Mouse (Mus musculus): ENCODE measurements around the gene Prkacb. TPM values are rescaled to one million over a fixed set of nuclear protein-coding genes. Genes with fewer than 3 reads are reported as not detected.
A peak's percentile ranks its signal among the peaks of the same experiment; 100 is the strongest.

The Prkacb gene
- 235 and 238 TPM in 2 replicates for total RNA-seq (2014; rRNA removed)
- 167 and 180 TPM in 2 replicates for polyA plus RNA-seq (2015; fragmentation: Nextera tagmentation; extraction: Ambion mirVana)

DNA sequence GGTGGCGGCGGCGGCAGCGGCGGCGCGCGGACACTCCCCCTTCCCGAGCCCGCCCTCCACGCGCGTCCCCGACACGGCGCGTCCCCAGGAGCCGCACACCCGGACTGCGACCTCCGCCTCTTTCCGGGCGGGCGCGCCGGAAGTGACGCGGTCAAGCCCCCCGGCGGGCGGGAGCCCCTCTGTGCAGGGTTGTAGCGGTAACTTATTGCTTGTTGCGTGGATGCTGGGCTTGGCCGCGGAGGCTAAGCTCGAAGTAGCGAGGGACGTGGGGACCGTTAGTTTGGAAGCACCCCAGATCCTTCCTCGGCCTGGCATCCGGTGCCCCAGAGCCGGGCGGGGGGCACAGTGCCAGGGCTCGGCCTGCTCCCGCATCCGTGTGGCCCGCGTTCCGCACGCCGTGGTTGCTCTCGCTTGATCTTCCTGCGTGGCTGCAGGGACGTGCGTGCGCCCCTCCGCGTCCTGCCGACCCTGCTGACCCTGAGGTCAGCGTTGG lies at the start of gene Prkacb:
Gene Prkacb, minus strand, starts transcription at position 90 of the 493 bp plus-strand sequence.
- Histone ChIP-seq H3K9me3 (ENCODE audit: low read length) (no peaks in the 10 kb centered on the region), H3K4me2 (ENCODE audit: low read depth, low read length) (peak within 1 kb of the TSS; percentile 87), H3K27me3 (ENCODE audit: insufficient read depth, low read length) (no peaks in the 10 kb centered on the region), H3K4me3 (ENCODE audit: low read length) (peak within 1 kb of the TSS; percentile 99), H3K4me1 (ENCODE audit: insufficient read depth, low read length) (no peaks in the 10 kb centered on the region), H3K36me3 (ENCODE audit: insufficient read depth, low read length) (no peaks in the 10 kb centered on the region), H3K27ac (peak within 1 kb of the TSS; percentile 98), H3K9ac (replicated peaks; ENCODE audit: low read length) (peak within 1 kb of the TSS; percentile 94)
- TF ChIP-seq CTCF (IDR thresholded peaks at IDR 0.05; ENCODE audit: low read depth): no peak
- ATAC-seq: peak; percentile 98
- DNase-seq (ENCODE audit: low spot score): peak; percentile 96
- WGBS: 0% methylated on average over 41 of the region's 60 CpGs

DNA sequence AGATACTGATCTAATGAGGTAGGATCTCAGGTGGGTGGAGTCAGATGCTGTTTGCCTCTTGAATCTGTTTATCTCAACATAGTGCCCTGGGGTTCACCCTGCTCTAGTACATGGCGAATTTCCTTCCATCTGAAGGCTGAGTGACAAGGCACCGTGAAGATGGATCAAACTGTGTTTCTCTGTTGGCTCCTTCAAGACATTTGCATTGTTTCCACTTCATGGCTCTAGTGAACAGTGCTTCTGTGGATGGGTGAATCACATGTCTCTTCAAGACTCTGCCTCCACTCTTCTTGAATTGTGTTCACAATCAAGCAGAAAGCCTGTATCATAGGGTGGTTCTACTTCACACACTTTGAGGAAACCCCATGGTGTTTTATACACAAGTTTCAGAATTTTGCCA lies 47.5 kb upstream of the Prkacb start:
- H3K4me1 ChIP-seq (ENCODE audit: insufficient read depth, low read length): no peaks in the 10 kb centered on the region
- H3K9ac ChIP-seq (replicated peaks; ENCODE audit: low read length): no peak overlapping the region
- no peak overlapping the region for H3K4me2 ChIP-seq (ENCODE audit: low read depth, low read length)
- no peak for TF ChIP-seq CTCF (IDR thresholded peaks at IDR 0.05; ENCODE audit: low read depth)
- DNase-seq (ENCODE audit: low spot score): no peak
- WGBS: 71% methylated on average over 2 of the region's 2 CpGs
- H3K27me3 ChIP-seq (ENCODE audit: insufficient read depth, low read length): no peaks in the 10 kb centered on the region
- H3K36me3 ChIP-seq (ENCODE audit: insufficient read depth, low read length): no peaks in the 10 kb centered on the region
- H3K4me3 ChIP-seq (ENCODE audit: low read length): no peak overlapping the region
- ATAC-seq: no peak
- no peaks in the 10 kb centered on the region for H3K9me3 ChIP-seq (ENCODE audit: low read length)
- H3K27ac ChIP-seq: no peak overlapping the region

DNA sequence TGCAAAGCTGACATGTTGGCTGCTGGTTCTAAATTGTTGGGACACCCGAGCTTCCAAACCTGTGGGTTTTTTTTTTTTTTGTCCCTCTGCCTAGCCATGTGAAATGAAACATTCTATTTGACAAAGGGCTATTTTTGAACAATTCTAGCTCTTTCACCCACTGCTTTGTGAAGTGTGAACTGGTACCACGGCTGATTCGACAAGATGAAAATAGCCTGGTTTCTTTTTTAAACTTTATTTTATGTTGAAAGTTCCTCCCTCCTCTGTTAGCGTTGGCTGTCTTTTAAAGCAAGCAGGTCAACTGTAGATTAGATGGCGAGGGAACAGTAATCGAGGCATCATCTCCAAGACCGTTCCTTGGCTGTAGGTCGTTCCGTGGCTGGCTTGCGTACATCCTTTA lies 44.6 kb upstream of the Prkacb start:
- Histone ChIP-seq H3K4me2 (ENCODE audit: low read depth, low read length) (no peak overlapping the region), H3K9me3 (ENCODE audit: low read length) (no peaks in the 10 kb centered on the region), H3K9ac (replicated peaks; ENCODE audit: low read length) (no peak overlapping the region), H3K36me3 (ENCODE audit: insufficient read depth, low read length) (no peaks in the 10 kb centered on the region), H3K27ac (no peak overlapping the region), H3K4me3 (ENCODE audit: low read length) (no peak overlapping the region), H3K4me1 (ENCODE audit: insufficient read depth, low read length) (no peaks in the 10 kb centered on the region; the same call in 1 of the 2 replicates), H3K27me3 (ENCODE audit: insufficient read depth, low read length) (no peaks in the 10 kb centered on the region)
- no peak for DNase-seq (ENCODE audit: low spot score)
- no peak for TF ChIP-seq CTCF (IDR thresholded peaks at IDR 0.05; ENCODE audit: low read depth)
- no peak for ATAC-seq
- WGBS: 80% methylated on average over 10 of the region's 10 CpGs

DNA sequence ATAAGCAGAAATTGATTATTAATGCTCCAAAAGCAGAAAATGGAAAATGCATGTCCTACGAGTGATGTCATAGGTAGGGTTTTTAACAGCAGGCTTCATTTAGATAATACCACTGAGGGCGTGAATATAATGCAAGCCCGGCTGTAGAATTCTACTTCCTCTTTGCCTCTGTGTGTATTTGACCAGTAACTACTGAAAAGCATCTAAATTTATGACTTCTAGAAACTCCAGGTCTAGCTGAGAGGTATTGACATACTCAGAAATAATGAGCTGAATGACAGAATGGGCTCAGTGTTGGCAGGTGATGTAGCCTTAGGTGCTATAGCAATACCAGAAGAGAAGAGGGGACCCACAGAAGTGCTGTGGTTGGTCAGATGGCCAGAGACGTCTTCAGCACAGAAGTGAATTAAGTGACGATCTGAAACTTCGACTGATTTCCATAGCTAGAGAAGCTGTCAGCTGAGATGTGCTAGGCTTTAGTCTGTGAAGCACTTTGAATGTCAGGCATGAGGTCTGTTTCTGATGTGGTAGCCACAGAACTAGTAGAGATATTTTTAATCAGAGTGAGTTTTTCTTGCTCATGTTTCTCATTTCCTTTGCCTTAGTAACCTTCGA lies 41.8 kb upstream of the Prkacb start:
- Histone ChIP-seq H3K27me3 (ENCODE audit: insufficient read depth, low read length) (no peaks in the 10 kb centered on the region), H3K9ac (replicated peaks; ENCODE audit: low read length) (0 out of 2 replicates have a peak overlapping the region, but pooled peaks have one; percentile 13), H3K27ac (no peak overlapping the region), H3K36me3 (ENCODE audit: insufficient read depth, low read length) (no peaks in the 10 kb centered on the region), H3K4me3 (ENCODE audit: low read length) (no peak overlapping the region), H3K9me3 (ENCODE audit: low read length) (no peaks in the 10 kb centered on the region), H3K4me2 (ENCODE audit: low read depth, low read length) (peak overlapping the region; percentile 83), H3K4me1 (ENCODE audit: insufficient read depth, low read length) (no peaks in the 10 kb centered on the region; the same call in 1 of the 2 replicates)
- DNase-seq (ENCODE audit: low spot score): no peak
- no peak for ATAC-seq
- 76% methylated on average over 7 of the region's 7 CpGs for WGBS
- TF ChIP-seq CTCF (IDR thresholded peaks at IDR 0.05; ENCODE audit: low read depth): no peak

DNA sequence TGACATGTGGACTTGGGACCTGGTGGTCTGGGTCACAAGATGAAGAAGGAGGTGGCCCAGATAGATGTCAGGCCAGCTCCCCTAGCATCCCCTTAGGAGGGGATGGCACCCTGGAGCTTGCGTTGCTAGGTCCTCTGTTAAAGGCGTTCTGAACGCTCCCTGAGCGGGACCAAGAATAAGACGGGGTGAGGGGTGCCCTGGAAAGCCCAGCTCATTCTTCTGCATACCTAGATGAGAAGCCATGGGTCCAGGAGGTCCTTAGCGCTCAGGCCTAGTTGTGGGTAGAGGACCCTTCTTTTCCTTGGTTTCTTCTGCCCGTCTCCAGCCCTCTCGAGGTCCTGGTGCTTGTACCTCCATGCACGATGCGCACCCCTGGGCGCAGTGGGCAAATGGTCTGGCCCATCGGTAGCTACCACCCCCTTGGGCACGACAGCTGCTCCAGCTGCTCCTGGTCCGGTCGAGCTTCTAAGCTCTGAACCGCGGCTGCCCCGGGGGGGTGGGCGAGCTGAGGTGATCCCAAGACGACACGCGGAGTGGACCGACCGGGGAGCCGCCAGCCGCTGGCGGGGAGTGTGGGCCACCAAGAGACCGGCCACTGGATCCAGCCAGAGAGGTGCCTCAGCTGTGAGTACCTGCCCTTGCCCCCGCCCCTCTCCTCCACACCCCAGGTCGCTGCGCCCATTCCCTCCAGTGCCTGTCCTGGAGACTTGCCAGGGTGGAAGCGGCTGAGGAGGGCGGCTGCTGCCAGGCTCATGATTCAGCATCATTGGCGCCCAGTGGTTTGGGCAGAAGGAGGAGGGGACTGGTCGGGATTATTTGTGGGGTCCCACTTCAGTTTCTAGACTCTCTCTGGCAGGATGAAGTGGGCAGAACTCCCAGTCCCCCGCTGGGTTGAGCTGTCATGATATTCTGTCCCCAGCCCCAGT lies 39.4 kb upstream of the Prkacb start, which contains the start of gene Ttll7:
Gene Ttll7, plus strand, starts transcription at position 402 of the 926 bp plus-strand sequence.
- Histone ChIP-seq H3K27me3 (ENCODE audit: insufficient read depth, low read length) (no peaks in the 10 kb centered on the region), H3K4me3 (ENCODE audit: low read length) (peak within 1 kb of the TSS; percentile 66), H3K36me3 (ENCODE audit: insufficient read depth, low read length) (no peaks in the 10 kb centered on the region), H3K9ac (replicated peaks; ENCODE audit: low read length) (peak within 1 kb of the TSS; percentile 69), H3K4me1 (ENCODE audit: insufficient read depth, low read length) (no peaks in the 10 kb centered on the region; the same call in 1 of the 2 replicates), H3K27ac (peak within 1 kb of the TSS; percentile 71), H3K4me2 (ENCODE audit: low read depth, low read length) (peak within 1 kb of the TSS; percentile 83), H3K9me3 (ENCODE audit: low read length) (no peaks in the 10 kb centered on the region)
- peak; percentile 86 for DNase-seq (ENCODE audit: low spot score)
- peak; percentile 97 for ATAC-seq
- TF ChIP-seq CTCF (IDR thresholded peaks at IDR 0.05; ENCODE audit: low read depth): no peak
- WGBS: under 1% methylated on average over 36 of the region's 36 CpGs

DNA sequence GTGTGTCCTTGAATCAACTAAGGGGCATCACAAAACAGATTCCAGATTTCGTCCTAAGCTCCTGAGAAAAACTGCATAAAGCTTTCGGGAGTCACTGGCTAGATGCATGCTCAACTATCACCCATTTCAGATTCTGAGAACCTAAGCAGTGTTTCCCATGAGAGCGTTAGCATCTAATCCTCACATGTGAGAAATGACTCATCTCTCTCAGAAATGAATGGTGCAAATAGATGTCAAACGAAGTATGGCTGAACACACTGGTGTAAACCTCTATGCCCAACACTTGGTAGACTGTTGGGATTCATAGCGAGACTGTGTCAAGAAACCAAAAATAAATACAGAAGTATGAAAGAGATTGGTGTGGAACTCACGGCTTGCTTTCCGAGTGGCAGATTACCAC lies 36.6 kb upstream of the Prkacb start:
- Histone ChIP-seq H3K9me3 (ENCODE audit: low read length) (no peaks in the 10 kb centered on the region), H3K4me3 (ENCODE audit: low read length) (no peak overlapping the region), H3K27me3 (ENCODE audit: insufficient read depth, low read length) (no peaks in the 10 kb centered on the region), H3K4me2 (ENCODE audit: low read depth, low read length) (no peak overlapping the region), H3K9ac (replicated peaks; ENCODE audit: low read length) (no peak overlapping the region), H3K36me3 (ENCODE audit: insufficient read depth, low read length) (no peaks in the 10 kb centered on the region), H3K27ac (no peak overlapping the region), H3K4me1 (ENCODE audit: insufficient read depth, low read length) (no peaks in the 10 kb centered on the region; the same call in 1 of the 2 replicates)
- no peak for TF ChIP-seq CTCF (IDR thresholded peaks at IDR 0.05; ENCODE audit: low read depth)
- WGBS: 88% methylated on average over 7 of the region's 7 CpGs
- no peak for ATAC-seq
- no peak for DNase-seq (ENCODE audit: low spot score)

All from hindbrain, postnatal 0 days (tissue).